Comparison of ENCODE assay signal across 8 mouse cellular contexts in the genomic region with DNA sequence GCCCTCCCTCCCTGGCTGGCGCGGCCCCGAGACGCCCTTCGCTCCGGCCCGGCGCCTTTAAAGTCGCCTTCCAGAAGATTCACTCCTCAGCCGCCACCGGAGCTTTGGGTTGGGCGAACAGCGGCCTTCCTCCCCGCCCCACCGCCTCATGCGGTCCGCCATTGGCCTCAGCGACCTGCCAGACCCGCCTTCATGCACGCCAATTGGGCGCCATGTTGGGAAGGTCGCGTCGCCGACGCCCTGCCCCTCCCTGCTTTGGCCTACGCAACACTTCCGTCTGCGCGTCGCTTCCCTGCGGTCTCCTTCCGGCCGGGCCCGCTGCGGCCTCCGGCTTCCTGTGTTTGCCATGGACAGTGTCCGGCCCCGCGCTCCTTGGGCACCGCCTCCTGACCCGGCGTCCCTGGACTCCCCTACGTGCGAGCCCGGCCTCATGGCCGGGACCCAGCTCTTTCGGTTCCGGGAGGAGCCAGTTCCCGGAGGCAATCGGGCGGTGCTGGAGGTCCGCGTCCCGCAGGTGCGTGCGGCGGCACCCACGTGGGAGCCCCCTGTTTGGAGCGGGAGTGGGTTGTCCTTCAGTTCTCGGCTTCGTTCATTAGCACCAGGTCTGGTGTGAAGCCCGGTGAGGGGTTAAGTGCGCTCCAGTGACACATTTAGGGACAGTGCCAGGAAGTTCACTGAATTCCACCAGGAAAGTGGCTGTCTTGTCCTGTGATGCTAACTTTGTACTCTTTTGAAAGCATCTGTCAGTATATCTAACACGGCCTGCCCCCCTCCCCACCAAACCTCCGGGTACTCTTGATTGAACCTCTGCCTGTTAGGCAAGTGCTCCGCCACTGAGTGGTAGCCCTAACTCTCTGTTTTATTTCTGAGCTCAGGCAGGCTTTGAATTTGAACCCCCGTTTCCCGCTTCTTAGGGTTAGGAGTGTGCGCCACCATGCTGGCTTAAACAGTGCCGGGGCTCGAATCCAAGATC. TPM values are rescaled to one million over a fixed set of nuclear protein-coding genes. Genes with fewer than 3 reads are reported as not detected.
DNase-seq lines count a peak whose midpoint lies in the region; ATAC-seq lines count a peak whose summit lies in the region.

A gene (plus strand): TSS at position 18 of the 973 bp plus-strand sequence.
A gene (minus strand): TSS at position 189 of the 973 bp plus-strand sequence.

- DNase-seq in adipocyte (ENCODE audit: low spot score): peak; percentile 98
- DNase-seq in embryo, embryonic 10 days (ENCODE audit: low spot score): peak; percentile 99
- DNase-seq in gastrocnemius, postnatal 10 days: peak; percentile 95
- DNase-seq in induced T-regulatory cell, adult 2 months (ENCODE audit: low read depth): peak; percentile 97
- DNase-seq in left cerebral cortex, adult 9 months (ENCODE audit: low spot score in 2 of 2): peak; percentile 96 to 97
- DNase-seq in right cerebral cortex, postnatal 14 days: peak; percentile 97
- peak; percentile 94 to 98 for DNase-seq in urinary bladder, postnatal 36 days (ENCODE audit: low spot score in 2 of 2)

- peak; percentile 87 for ATAC-seq in megakaryocyte progenitor cell, adult 5-6 weeks (replicated peaks; ENCODE audit: poor library complexity)

RNA-seq across cellular contexts. Expression of the first gene that starts in this region (rescaled TPM):
- 10 to 100 TPM; 28.4 to 32.5 TPM for total RNA-seq in gastrocnemius, postnatal 10 days (2021)
- 49.9 and 53.9 TPM in 2 replicates for total RNA-seq in megakaryocyte progenitor cell, adult 5-6 weeks (2015)
- 21.7 and 31.8 TPM in 2 replicates for total RNA-seq in megakaryocyte progenitor cell, adult 5-6 weeks (2017)

RNA-seq across cellular contexts. Expression of the second gene that starts in this region (rescaled TPM):
- 10 to 100 TPM; 23.9 to 26.4 TPM for total RNA-seq in gastrocnemius, postnatal 10 days (2021)
- total RNA-seq in megakaryocyte progenitor cell, adult 5-6 weeks (2015): 42.9 and 43.8 TPM in 2 replicates
- 43.6 and 50.1 TPM in 2 replicates for total RNA-seq in megakaryocyte progenitor cell, adult 5-6 weeks (2017)

Comparison
In these comparisons a context has a peak if more than half of its experiments do, and no peak if none do; other contexts are left out.
1. Peak in every context shown above with its lines: DNase-seq and ATAC-seq.